Mouse (Mus musculus) heart, adult 8-10 months (tissue): ENCODE data around the gene Igf2bp2. TPM values are rescaled to one million over a fixed set of nuclear protein-coding genes. Genes with fewer than 3 reads are reported as not detected.

Experiments used
- DNase-seq: peaks from one replicate; pipeline ENCODE4 v3.0.0; 2022; ENCODE audit warnings: low spot score
- total RNA-seq, 4 experiments: library from RNA; stranded (reverse); gene quantifications; 2 replicates each; pipeline ENCODE4 v1.2.4; 2022

Gene Igf2bp2
- total RNA-seq, 4 experiments from 2014 or later = 3.6 to 4.4 (median 3.9) TPM

DNA sequence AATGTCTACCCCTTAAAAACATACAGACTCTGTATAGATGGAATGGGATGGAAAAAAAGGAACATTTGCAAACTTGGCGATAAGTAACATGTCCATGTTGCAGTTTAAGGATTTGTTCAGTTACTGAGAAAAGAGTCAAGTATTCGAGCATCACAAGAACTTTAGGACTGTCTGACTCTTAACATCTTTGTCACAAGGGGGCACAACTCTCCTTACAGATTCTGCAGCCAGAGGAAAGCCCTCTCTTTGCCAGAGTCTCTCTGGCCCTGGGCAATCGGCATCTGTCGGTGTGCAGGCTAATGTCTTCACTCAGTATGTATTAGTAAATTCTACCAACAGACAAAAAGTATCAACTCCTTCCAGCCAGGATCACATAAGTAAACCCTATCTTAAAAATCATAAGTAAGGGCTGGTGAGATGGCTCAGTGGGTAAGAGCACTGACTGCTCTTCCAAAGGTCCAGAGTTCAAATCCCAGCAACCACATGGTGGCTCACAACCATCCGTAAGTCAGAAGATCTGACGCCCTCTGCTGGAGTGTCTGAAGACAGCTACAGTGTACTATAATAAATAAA is 57.0 kb downstream of the Igf2bp2 start:
- DNase-seq = no peak

DNA sequence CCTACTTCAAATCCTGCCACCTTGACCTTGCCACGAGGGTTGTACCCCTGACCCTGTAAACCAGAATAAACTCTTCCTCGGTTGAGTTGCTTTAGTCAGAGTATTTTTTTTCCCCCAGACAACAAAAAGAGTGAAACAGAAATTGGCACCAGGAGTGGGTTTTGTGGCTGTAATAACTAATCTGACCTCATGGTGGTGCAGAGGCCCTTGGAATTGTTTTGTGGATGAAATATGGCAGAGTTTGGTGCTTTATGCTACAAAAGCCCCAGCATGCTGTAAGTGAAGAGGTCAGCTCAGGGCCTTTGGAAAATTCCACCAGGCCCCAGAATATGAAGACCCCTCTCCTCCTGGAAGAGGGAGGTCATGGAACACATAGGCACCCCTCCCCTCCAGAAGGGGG is 63.0 kb downstream of the Igf2bp2 start:
- no peak for DNase-seq

DNA sequence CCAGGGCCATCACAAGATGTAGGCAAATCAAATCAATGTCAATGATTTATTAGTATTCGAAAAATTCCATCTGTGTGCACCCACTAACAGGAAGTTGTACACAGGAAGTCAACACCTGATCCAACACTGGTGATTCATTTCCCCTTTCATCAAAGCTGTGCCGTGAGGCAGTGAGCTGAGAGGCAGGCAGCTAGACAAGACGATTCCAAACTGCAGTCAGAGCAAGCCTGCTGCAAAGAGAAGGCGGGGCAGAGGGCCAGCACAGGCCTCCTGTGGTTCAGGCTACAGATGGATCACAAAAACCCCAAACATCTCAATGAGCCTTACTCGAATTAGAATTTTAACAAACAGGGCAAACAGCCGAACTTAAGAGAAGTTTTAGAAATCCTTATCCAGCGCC is 65.4 kb downstream of the Igf2bp2 start:
- no peak for DNase-seq

DNA sequence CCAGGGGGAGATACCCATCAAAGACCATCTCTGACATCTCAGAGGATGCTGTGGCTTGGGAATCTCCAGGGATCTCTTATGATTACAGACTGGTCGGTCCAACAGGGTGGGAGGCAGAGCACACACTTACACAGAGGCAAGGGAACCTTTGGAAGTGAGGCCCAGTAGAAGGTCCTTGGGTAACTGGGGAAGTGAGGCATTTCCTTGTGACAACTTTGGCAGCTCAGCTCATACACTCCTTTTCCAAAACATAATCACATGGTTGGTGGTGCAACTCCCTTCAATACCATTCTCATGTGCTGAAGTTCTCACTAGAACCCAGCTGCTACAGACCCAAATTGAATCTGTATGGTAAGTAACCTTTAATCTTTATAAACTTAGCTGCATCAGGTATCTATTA is 67.3 kb downstream of the Igf2bp2 start:
- no peak for DNase-seq

DNA sequence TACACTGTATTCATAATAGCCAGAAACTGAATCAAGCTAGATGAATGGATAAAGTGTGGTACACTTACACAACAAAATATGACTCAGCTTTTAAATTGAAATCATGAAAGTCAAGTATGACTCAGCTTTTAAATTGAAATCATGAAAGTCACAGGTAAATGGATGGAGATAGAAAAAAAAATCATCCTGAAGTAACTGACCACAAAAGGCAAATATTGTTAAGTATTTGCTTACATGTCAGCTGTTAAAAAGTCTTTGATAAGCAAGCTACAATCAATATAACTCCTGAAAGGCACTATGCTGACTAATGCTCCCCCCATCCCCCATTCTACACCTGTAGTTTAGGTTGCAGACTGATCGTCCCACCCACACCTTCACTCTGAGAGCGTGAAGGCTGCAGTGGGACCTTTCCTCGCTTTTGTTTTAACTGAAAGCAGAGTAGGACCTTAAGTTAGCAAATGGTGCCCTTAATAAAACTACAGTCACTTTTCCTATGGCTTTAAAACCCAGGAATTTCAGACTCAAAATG is 71.8 kb downstream of the Igf2bp2 start:
- DNase-seq = no peak

DNA sequence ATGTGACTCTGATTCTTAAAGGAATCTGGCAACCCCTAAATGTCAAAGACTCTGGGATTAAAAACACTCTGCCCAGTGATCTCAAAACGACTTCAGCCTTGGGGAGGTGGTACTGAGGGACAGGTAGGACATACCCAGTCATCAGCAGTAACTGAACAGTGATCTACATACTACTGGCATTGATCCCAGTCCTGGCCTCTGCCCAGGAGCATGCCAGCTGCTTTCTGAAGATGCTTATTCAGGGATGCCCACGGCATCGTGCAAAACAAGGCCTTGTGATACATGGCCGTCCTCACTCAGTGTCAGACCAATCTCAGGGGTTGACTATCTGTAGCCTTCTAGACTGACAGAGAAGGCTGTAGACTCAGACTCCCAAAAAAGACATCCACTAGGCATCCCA is 77.7 kb downstream of the Igf2bp2 start:
- DNase-seq = no peak

DNA sequence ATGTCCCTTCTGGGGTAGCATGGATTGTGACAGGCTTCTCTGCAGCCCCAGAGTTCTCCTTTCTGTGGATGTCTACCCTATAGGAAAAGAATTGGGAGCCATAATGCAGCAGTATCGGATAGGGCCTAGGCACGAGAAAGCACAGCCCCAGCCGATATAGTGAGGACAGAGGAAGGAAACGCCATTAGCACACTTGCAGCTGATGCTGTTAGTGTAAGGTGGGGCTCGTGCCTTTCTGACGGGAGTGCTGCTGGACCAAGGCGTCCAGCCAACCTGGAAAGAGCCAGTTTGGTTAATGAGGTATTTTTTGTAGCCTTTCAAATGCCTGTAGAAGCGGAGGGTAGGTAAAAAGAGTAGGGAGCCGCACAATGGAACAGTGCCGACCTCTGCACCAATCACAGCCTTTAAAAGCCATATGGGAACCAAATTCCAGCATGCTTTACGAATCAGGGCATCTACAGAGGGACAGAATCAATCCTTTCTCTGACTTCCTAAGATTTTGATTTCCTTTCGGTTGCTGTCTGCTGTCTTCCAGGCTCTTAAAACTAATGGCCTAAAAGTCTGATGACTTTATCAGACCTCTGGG is 82.9 kb downstream of the Igf2bp2 start:
- no peak for DNase-seq

DNA sequence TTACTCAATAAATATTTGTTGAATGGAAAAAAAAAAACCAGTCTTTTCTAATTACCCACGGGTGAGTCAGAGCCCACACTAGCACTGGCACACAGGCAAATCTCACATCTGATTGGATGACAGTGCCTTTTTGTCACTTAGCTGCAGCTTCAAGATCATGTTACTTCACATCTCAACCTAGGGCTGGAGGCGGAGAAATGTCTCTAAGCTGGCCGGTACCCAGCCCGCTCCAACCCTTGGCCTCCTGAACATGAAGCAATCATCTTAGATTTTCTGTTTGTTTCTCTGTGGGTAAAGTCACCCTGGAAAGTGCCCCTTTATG is 86.5 kb downstream of the Igf2bp2 start:
- no peak for DNase-seq

DNA sequence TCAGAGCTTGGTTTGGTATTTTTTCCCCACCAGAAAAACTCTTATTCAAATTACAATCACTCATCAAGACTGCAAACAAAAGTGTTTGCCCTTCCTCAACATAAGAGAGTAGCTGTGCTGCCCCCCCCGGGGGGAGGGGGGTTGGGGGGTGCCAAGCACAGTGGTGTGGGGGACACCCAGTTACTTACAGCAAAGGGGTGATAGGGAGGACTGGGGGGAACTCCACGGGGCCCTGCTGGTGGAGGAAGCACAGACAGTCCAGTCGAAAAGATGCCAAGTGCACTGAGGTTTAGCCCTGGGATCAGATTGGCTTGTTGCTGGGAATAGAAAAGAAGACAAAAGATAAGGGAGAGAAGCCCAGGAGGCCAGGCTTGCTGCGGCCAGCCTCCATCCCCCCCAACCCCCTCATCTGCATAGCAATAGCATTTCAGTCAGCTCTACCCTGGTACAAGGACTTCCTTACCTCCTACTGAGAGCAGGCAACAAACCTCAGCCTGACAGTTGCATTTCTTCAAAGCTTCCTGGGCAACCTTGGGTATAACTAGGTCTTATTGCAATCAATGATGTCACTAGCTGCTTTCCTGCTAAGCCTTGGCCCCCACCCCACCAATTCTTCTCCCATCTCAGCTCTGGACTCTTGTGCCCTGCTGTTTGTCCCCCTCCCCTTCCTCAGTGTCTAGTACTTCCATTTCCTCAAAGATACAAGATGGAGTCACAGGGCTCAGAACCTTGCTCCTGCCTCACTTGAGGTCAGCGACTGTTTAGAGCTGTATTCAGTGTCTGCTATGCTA is 87.1 kb downstream of the Igf2bp2 start:
- DNase-seq = no peak

DNA sequence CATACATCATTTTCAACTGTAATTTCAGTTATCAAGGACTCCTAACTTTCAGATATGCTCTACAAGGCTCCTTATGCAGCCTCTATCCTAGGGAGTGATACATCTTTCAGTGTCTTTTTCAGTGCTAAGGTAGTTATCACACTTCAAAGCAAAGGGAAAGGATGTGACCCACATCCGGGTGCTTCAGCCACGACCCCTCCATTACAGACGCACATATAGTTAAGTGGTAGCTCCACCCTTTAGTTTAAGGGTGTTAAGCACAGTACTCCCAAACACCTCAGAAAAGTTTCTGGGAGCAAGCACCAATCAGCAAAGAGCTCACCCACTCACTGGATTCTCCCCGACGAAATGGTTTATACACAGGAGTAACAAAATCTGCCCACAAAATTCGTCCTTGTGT is 88.0 kb downstream of the Igf2bp2 start:
- DNase-seq = no peak

DNA sequence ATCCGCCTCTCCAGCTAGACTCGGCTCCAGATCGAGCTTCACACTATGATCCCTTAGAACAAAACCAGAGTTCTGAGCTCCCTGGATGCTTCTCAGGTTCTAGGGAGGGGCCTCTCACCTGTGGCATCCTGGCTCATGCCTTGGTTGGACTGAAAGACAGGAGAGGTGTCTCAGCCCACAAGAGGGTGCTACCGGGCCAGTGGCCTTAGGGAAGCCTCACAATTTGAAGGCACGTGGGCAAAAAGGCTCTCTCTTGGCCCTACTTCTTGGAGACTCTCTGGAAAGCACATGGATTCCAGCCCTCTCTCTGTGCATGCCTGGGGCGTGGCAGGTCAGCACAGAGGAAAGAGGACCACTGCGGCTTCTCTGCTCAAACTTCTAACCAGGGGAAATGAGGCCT is 91.7 kb downstream of the Igf2bp2 start:
- no peak for DNase-seq

DNA sequence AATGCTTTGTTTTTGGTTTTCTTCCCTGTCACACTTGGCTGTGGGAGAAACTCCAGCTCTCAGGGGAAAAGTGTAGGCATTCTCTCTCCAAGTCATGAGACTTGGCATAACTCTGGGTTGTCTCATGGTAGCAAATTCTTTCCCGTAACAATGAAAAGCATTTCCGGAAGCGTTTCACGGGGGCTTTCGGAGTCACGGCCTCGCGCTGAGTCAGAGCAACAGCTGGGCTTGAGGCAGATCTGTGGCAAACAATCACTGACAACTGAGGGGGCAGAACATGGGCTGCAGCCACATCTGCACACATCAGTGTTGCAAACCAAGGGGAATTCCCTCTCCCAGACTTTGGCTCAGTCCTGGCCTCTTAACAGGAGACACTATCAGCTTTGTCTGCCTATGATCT is 95.7 kb downstream of the Igf2bp2 start:
- peak; percentile 62 for DNase-seq

DNA sequence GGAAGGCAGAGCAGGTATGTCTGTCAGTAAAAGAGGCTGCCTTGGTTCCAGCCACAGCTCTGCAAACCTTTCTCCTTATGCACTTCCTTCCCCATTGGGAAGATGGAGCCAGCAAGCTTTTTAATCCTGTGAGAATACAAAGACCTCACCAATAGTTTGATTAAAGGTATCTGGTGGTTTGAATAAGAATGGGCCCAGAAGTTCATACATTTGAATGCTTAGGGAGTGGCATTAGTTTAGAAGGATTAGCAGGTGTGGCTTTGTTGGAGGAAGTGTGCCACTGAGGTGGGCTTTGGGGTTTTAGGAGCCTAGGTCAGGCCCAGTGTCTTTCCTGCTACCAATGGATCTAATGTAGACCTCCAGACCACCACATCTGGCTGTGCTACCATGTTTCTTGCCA is 97.6 kb downstream of the Igf2bp2 start:
- no peak for DNase-seq

DNA sequence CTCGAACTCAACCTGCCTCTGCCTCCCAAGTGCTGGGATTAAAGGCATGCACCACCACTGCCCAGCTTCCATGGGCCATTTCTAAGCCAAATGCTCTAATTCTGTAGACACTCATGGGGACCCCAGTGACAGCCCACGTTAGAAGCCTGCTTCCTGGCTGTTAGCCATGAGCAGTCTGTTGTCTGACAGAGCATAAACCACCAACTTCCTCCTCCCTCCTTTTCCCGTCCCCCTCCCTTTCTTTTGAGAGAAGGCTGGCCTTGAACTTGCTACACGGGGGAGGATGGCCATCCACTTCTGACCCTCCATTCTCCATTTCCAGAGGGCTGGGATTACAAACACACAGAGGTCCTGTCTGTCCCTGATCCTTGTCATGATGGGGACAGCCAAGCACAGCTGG is 100.8 kb downstream of the Igf2bp2 start:
- no peak for DNase-seq

DNA sequence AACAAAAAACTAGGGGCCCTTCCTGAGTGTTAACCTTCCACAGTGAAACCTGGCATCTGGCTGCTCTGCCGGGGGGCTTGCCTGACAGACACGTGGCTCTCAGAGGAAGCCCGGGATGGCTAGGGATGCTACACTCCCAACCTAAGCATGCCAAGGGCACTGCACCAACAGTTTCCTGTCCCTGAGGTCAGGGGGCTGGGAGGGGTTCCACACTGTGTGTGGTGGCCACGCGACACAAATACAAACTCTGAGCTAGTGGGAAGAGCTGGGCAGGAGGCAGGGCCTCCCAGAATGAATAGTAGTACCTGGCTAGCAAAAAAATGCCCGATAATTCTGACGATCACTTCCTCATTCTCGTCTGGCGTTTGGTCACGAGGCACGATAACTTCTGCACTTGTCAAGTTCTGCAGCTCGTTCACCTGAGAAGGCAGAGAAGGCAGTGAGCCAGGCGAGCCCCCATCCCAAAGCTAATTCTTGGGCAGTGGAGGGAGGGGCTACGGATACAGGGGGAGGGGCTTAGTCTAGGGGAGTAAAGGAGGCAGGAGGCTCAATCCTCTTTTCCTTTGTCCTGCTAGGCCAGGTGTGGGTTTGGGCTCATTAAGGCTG is 101.4 kb downstream of the Igf2bp2 start:
- DNase-seq = no peak

DNA sequence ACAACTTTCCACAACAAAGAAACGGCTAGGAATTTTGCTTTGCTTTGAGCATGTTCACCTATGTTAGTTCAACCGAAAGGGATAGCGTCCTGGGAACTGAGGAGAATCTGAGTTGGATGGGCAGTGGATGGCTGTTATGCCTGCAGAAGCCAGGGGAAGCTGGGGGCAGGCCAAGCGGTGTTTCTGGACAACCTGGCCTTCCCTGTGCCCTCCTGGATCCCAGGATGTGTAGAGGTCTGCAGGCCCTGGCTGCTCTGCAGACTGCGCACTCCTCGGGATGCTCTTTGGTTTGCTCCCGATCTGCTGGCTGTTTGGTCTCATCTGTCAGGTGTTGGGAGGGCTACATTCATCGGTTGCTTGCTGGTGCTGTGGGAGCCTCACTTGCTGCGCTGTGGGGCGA is 102.7 kb downstream of the Igf2bp2 start:
- DNase-seq = no peak

DNA sequence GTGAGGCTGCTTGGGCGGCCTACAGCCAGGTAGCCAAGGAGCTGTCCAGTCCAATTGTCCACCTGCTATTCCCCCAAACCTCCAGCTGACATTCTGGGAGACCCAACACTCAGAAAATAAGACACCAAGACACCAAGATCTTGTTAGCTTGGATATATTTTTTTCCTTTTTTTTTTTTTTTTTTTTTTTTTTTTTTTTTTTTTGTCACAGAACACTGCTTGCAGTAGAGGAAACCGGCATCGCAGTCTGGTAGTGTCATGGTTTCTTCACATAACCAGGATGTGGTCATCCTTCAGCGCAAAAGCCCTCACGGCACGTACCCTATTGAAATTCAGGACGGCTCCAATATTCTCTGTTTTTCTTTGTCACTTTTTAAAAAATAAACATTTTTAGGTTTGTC is 104.2 kb downstream of the Igf2bp2 start:
- no peak for DNase-seq

DNA sequence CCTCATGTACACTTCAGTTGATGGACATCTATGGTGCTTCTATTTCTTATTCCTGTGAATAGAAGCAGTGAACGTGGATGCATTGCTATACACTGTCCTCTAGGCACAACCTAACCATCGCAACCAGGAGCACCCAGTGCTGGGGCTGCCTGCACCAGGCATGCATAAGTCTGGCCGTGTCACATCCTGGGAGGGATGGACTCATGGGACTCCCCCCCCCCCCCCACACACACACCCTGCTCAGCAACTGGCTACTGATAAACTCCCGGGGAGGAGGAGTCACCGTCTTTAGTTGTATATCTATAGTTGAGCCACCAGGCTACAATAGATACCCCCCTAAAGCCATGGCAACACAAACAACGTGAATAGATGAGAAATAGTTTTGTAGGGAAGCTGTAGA is 105.6 kb downstream of the Igf2bp2 start:
- no peak for DNase-seq

DNA sequence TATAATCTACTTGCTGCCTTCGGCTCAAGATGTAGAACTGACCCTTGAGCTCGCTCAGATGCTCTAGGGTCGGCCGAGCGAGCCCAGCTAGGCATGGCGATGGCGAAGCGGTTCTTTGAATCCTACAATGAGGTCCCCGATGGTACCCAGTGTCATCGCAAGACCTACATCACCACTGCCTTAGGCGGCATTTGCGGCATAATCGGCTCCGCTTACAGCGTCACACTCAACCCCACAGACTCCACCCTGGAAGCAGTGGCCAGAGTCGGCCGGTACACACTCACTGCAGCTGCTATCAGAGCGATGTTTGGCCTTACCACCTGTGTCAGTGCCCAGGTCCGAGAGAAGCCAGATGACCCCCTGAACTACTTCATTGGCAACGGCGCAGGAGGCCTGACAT is 109.7 kb downstream of the Igf2bp2 start:
- DNase-seq = no peak

DNA sequence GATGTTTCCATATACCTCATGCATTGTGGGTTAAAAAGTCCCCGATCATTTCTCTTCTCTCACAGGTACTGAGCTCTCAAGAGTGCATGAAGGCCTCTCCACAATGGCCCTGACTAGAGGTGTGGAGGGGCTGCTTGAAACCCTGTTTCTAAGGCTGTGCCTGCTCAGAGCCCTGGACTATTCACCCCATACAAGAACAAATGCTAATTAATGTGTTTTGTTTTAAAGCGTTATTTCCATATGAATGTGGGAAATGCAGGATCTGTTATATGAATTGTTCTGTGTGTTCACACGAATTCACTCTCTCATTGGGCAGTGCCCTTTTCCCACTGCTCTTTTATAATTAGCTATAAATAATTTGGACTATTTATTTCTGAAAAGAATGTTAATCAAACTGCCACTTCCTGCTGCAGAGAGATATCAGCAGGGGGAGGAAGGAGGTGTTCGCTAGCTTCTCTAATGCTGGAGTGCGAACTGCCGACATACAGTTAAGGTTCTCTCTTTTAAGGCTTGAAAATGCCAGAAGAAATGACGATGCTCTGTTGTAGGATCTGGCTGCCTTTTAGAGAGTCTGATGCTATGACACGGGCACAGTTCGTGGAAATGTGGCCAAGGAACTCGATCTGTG is 116.2 kb downstream of the Igf2bp2 start:
- no peak for DNase-seq

DNA sequence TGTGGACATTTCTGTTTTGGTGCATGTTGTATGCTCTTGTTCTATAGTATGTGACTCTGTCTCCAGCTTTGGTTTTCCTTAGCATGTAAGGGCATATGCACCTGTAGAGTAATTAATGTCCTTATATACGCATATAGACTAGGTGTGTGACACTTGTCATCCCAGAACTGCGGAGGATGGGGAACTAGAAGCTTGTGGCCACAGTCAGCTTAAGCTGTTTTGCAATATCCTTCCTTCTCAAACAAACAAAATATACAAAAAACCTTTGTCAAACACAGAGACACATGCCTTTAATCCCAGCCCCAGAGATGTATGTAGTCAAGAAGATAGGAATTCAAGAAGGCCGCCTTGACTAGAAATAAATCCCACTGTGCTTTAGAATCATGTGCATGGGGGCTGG is 117.2 kb downstream of the Igf2bp2 start:
- DNase-seq = no peak

DNA sequence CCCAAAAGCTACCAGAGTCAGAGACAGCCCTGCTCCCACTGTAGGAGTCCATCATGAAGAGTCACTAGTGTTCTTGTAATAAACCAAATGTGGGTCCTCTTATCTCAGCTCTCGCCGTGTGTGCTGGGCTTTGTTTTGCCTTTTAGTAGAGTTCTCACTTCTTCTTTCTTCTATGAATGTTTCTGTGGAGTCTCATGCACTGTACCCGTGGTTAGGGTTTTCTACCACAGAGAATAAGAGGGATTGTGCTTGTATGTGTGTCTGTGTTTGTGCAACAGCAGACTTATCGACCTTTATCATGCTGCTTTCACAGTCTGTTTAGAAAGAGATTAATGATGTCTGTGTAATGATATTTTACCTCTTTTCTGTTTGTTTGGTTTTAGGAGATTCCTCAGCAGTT is 119.3 kb downstream of the Igf2bp2 start:
- DNase-seq = no peak
